9 mouse cellular contexts compared by ENCODE assay signal in the genomic region with DNA sequence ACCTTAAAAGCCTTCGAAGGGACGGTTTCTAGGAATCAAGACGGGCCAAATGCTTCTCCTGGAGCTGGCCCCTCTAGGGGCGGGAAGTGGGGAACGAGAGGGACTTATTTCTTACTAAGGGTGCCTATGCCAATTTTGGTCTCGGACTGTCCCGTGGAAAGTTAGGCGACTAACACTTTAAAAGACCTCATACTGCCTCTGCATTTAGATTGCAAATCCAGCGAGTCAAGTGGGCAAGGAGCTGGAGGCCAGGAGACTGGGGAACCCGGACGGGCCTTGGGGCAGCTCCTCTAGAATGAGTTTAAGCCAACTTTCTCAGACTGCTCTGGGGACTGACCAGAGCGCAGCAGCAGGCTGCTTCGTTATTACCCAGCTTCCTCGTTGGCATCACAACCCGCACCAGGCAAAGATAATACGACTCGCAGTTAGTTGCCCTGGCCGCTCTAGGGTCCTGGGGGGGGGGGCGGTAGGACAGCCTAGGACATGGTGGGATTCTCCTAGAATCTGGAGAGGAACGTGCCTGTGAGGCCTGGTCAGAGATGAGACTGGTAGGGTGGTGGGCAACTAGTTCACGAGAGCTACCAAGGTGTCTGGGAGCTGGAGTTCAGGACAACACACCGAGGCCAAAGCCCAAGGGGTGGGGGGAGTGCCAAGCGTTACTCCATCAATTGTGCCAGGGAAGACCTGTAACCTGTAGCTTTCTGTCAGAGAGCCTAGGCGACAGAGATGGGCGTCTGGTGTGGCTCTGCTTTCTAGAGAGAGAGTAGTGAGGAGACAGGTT. TPM values are rescaled to one million over a fixed set of nuclear protein-coding genes. Genes with fewer than 3 reads are reported as not detected.
A peak's percentile ranks its signal among the peaks of the same experiment; 100 is the strongest.
DNase-seq lines count a peak whose midpoint lies in the region; ATAC-seq lines count a peak whose summit lies in the region.
"Had no signal": no experiment of that assay in that cellular context is flagged by ENCODE, and none has a peak within 500 bp of the region (broad histone marks: within the 10 kb centered on the region; RNA-seq: fewer than 3 reads in every experiment).

No protein-coding gene starts in this region.

- H3K36me3 ChIP-seq in embryonic facial prominence, embryonic 14.5 days (ENCODE audit: control insufficient read depth, insufficient read depth, low read length) = no peaks in the 10 kb centered on the region
- no peaks in the 10 kb centered on the region for H3K36me3 ChIP-seq in intestine, embryonic 15.5 days

- no peak for ATAC-seq in embryonic facial prominence, embryonic 14.5 days (ENCODE audit: low read depth)
- no peak for ATAC-seq in intestine, embryonic 15.5 days

- 0 out of 2 replicates have a peak, but pooled peaks cover 3% of the 10 kb centered on the region for H3K4me1 ChIP-seq in embryonic facial prominence, embryonic 14.5 days (ENCODE audit: control insufficient read depth, insufficient read depth, low read length)
- H3K4me1 ChIP-seq in intestine, embryonic 15.5 days (replicated peaks) = peaks cover 23% of the 10 kb centered on the region

- H3K9me3 ChIP-seq in embryonic facial prominence, embryonic 14.5 days (ENCODE audit: control insufficient read depth, low read length) = no peaks in the 10 kb centered on the region
- H3K9me3 ChIP-seq in intestine, embryonic 15.5 days = no peaks in the 10 kb centered on the region

- peak; percentile 51 for DNase-seq in kidney, adult 18-20 months
- no peak for DNase-seq in kidney, postnatal 14 days
- peak; percentile 39 for DNase-seq in ES-CJ7 (ENCODE audit: low read depth, low spot score)
- DNase-seq in embryonic facial prominence, embryonic 14.5 days (ENCODE audit: low spot score) = no peak
- DNase-seq in c-Kit-positive CD71-positive TER-119-positive erythroid progenitor cells, embryonic 14.5 days (ENCODE audit: low spot score) = no peak
- DNase-seq in adrenal gland, adult 2 months = no peak
- DNase-seq in cerebellum, postnatal 10 days = no peak

- H3K27ac ChIP-seq in embryonic facial prominence, embryonic 14.5 days (replicated peaks; ENCODE audit: low read depth, low read length) = peak overlapping the region; percentile 79
- no peak overlapping the region for H3K27ac ChIP-seq in intestine, embryonic 15.5 days
- H3K27ac ChIP-seq: liver, embryonic 14.5 days had no signal

- H3K4me3 ChIP-seq in embryonic facial prominence, embryonic 14.5 days (ENCODE audit: low read depth, low read length) = peak overlapping the region; percentile 42
- H3K4me3 ChIP-seq in intestine, embryonic 15.5 days (replicated peaks) = 0 out of 2 replicates have a peak overlapping the region, but pooled peaks have one; percentile 24

- peak overlapping the region; percentile 66 for H3K9ac ChIP-seq in embryonic facial prominence, embryonic 14.5 days (ENCODE audit: low read depth, low read length)
- no peak overlapping the region for H3K9ac ChIP-seq in intestine, embryonic 15.5 days
- H3K9ac ChIP-seq: liver, embryonic 14.5 days had no signal

- H3K4me2 ChIP-seq in embryonic facial prominence, embryonic 14.5 days (ENCODE audit: low read depth, low read length) = peak overlapping the region; percentile 64
- H3K4me2 ChIP-seq in intestine, embryonic 15.5 days (replicated peaks) = peak overlapping the region; percentile 64

- 9% methylated on average over 24 of the region's 25 CpGs for WGBS in embryonic facial prominence, embryonic 14.5 days
- 16% methylated on average over 25 of the region's 25 CpGs for WGBS in intestine, embryonic 15.5 days

- H3K27me3 ChIP-seq in embryonic facial prominence, embryonic 14.5 days (replicated peaks; ENCODE audit: control insufficient read depth, insufficient read depth, low read length) = peaks cover 53% of the 10 kb centered on the region
- H3K27me3 ChIP-seq in intestine, embryonic 15.5 days (replicated peaks) = peaks cover 42% of the 10 kb centered on the region

RNA-seq across cellular contexts. Expression of a gene that starts 2.2 kb away (rescaled TPM):
- 13.6 and 16.0 TPM in 2 replicates for polyA plus RNA-seq in embryonic facial prominence, embryonic 14.5 days (2014; fragmentation: Nextera tagmentation; extraction: Ambion mirVana)
- 2.7 and 2.9 TPM in 2 replicates for polyA plus RNA-seq in intestine, embryonic 15.5 days (2015; fragmentation: Nextera tagmentation; extraction: Ambion mirVana)
- 1 to 10 TPM; 2.1 to 2.3 TPM for total RNA-seq in adrenal gland, adult 2 months (2021)
- 0.52 and 1.1 TPM in 2 replicates for polyA plus RNA-seq in adrenal gland, adult 2 months (2012; rRNA removed)

Comparison
In these comparisons a context has a peak if more than half of its experiments do, and no peak if none do; other contexts are left out.
1. DNase-seq: peak in kidney, adult 18-20 months (single experiment) and ES-CJ7 (single experiment); none in kidney, postnatal 14 days (single experiment), embryonic facial prominence, embryonic 14.5 days (single experiment), c-Kit-positive CD71-positive TER-119-positive erythroid progenitor cells, embryonic 14.5 days (single experiment), adrenal gland, adult 2 months (single experiment) and cerebellum, postnatal 10 days (0 of 2).